Mouse (Mus musculus) neural tube, embryonic 11.5 days (tissue): Measurements from ENCODE around the gene Klf16. TPM values are rescaled to one million over a fixed set of nuclear protein-coding genes. Genes with fewer than 3 reads are reported as not detected.

Source experiments
- ATAC-seq: fragments of 200-750 bp; cut with Nextera tagmentation; 2 replicates; pipeline ENCODE4 v1.8.0; 2017; ENCODE audit warnings: moderate number of reproducible peaks, mild to moderate bottlenecking, moderate TSS enrichment, moderate library complexity; ENCODE audit not compliant: insufficient read depth, low FRiP score, low TSS enrichment
- DNase-seq: peaks from one replicate; pipeline ENCODE4 v3.0.0-alpha.2; 2015; ENCODE audit warnings: low spot score
- H3K27ac ChIP-seq: fragments of 300-500 bp; sonication (generic); 2 replicates; pipeline ENCODE4 v1.5.1; 2014; ENCODE audit warnings: low read depth, mild to moderate bottlenecking, low read length
- H3K27me3 ChIP-seq: fragments of 300-500 bp; sonication (generic); 2 replicates; pipeline ENCODE4 v1.6.1; 2014; ENCODE audit warnings: mild to moderate bottlenecking, low read length, mixed read lengths; ENCODE audit not compliant: control insufficient read depth, insufficient read depth
- H3K36me3 ChIP-seq: fragments of 300-500 bp; sonication (generic); 2 replicates; pipeline ENCODE4 v1.6.1; 2014; ENCODE audit warnings: mild to moderate bottlenecking, low read length, moderate library complexity, mixed read lengths; ENCODE audit not compliant: control insufficient read depth, insufficient read depth
- H3K4me1 ChIP-seq: fragments of 300-500 bp; sonication (generic); 2 replicates; pipeline ENCODE4 v1.6.1; 2014; ENCODE audit warnings: low read length, mixed read lengths; ENCODE audit not compliant: control insufficient read depth, insufficient read depth
- H3K4me2 ChIP-seq: fragments of 300-500 bp; sonication (generic); 2 replicates; pipeline ENCODE4 v1.6.1; 2014; ENCODE audit warnings: low read depth, mild to moderate bottlenecking, moderate library complexity
- H3K4me3 ChIP-seq: fragments of 300-500 bp; sonication (generic); 2 replicates; pipeline ENCODE4 v1.5.1; 2014; ENCODE audit warnings: low read depth, low read length
- H3K9ac ChIP-seq: fragments of 300-500 bp; sonication (generic); 2 replicates; pipeline ENCODE4 v1.6.1; 2014; ENCODE audit warnings: mild to moderate bottlenecking, low read length
- H3K9me3 ChIP-seq: fragments of 300-500 bp; sonication (generic); 2 replicates; pipeline ENCODE4 v1.6.1; 2016; ENCODE audit warnings: low read length; ENCODE audit not compliant: control insufficient read depth
- WGBS: fragments of 180-500 bp; shearing (Covaris S2); extraction: QIAGEN DNeasy Blood & Tissue Kit; methylation state at CpG from one replicate; pipeline ENCODE4 v1.1.7; 2014; 5-methylcytosine and 5-hydroxymethylcytosine counted together
- polyA plus RNA-seq: library from polyadenylated mRNA; unstranded; fragments of >200 nt; fragmentation: Nextera tagmentation; extraction: Ambion mirVana; gene quantifications from 2 replicates; pipeline ENCODE4 v1.2.1, GENCODE M21; 2014

The Klf16 gene
- polyA plus RNA-seq, 1 experiment from 2014 or later = 5.5 TPM

DNA sequence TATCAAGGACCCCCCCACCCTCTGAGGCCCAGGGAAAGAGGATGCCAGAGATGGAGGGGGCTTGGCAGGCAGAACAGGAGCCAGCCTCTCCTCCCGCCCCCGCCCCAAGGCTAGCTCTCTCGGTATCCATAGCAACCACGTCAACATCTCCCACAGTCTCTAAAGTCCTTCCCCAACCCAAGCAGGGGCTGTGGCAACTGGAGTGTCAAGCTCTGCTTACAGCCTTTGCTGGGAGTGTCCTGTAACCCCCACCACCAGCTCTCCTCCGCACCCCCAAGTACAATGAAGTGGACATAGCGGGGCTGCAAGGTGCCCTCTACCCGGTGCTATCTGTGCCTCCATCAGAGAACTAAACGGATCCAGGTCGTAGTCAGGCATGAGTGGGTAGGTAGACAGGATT, 3.2 kb downstream of the Klf16 start:
- H3K4me3 ChIP-seq = no peak overlapping the region
- H3K27me3 ChIP-seq = no peaks in the 10 kb centered on the region
- WGBS = 68% methylated on average over 9 of the region's 9 CpGs
- peaks cover 28% of the 10 kb centered on the region for H3K4me1 ChIP-seq
- no peak overlapping the region; the same call in 1 of the 2 replicates for H3K9ac ChIP-seq
- H3K4me2 ChIP-seq = no peak overlapping the region
- DNase-seq = no peak
- ATAC-seq = no peak
- H3K36me3 ChIP-seq = no peaks in the 10 kb centered on the region
- H3K9me3 ChIP-seq = no peaks in the 10 kb centered on the region
- H3K27ac ChIP-seq = no peak overlapping the region

DNA sequence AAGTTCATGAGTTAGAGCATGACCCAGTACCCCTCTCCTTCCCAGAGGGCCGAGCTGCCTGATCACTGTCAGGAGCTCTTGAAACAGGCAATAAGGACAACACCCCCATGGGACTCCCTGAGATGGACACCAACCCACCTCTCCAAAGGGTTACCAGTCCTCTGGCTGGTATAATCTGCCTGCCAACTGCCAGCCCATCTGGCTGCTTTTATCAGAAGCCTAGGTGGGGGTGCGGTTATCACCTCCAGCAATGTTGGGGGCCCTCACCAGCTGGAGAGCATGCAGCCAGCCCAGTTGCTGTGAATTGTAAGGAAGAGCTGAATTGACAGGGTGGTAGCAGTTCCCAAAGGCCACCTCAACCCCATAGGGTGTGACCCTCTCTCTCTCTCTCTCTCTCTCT, 4.6 kb downstream of the Klf16 start:
- Histone ChIP-seq H3K4me2 (no peak overlapping the region), H3K27me3 (no peaks in the 10 kb centered on the region), H3K27ac (no peak overlapping the region), H3K4me3 (no peak overlapping the region), H3K9ac (no peak overlapping the region), H3K36me3 (no peaks in the 10 kb centered on the region), H3K9me3 (no peaks in the 10 kb centered on the region), H3K4me1 (peaks cover 28% of the 10 kb centered on the region)
- WGBS = 84% methylated on average over 2 of the region's 2 CpGs
- no peak for DNase-seq
- no peak for ATAC-seq

DNA sequence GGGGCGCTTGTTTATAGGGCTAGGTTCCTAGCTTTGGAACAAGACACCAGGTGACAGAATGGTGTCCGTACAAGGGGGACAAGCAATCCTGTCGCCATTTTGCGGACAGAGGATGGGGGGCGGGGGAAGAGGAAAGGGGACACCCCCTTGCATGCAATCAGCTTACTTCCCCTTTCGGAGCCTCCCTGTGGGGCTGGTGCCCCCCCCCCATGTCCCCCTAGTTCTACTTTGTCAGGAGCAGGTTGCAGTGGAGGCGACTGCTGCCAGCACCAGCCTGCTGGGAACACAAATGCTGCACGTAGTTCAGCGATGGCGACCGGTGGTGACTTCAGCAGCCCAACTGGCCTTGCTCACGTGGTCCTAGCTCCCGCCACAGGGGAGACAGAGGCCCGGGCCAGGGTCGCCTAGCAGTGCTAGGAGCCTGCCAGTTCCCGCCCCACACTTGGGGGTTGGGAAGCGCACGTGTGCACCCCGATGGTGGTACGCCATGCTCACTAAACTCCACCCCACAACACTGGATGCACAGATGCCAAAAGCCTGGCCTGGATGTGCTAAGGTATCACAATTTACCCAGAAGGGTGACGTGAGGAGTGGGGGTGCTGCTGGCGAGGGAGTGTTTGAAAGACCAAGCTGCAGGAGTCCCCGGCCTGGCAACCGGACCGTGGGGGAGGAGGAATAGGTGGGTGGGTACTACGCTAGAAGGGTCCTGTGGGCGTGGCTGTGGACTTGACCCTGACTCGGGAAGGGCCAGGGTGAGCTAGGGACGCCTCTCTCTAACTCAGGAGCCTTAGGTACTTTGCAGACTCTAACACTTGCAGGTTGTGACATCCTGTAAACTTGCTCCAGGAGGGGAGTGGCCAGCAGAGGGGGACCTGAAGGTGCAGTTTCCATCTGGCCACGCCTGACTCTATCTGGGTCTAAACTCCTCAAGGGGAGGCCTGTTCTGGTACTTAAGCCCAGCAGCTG, 6.0 kb downstream of the Klf16 start:
- WGBS = 18% methylated on average over 29 of the region's 30 CpGs
- H3K27me3 ChIP-seq = no peaks in the 10 kb centered on the region
- H3K9ac ChIP-seq = peak overlapping the region; percentile 49
- no peak overlapping the region for H3K27ac ChIP-seq
- peaks cover 32% of the 10 kb centered on the region for H3K4me1 ChIP-seq
- DNase-seq (peak; percentile 48), ATAC-seq (no peak)
- peak overlapping the region; percentile 40 for H3K4me2 ChIP-seq
- peak overlapping the region; percentile 4; the same call in 1 of the 2 replicates for H3K4me3 ChIP-seq
- H3K9me3 ChIP-seq = no peaks in the 10 kb centered on the region
- no peaks in the 10 kb centered on the region for H3K36me3 ChIP-seq

- 90% methylated on average over 10 of the region's 10 CpGs for WGBS
- Histone ChIP-seq H3K4me1 (peaks cover 25% of the 10 kb centered on the region), H3K36me3 (no peaks in the 10 kb centered on the region), H3K9me3 (no peaks in the 10 kb centered on the region), H3K4me3 (no peak overlapping the region), H3K27ac (no peak overlapping the region), H3K27me3 (no peaks in the 10 kb centered on the region), H3K4me2 (no peak overlapping the region), H3K9ac (peak overlapping the region; percentile 49; the same call in 1 of the 2 replicates)
- ATAC-seq = no peak
- DNase-seq = no peak
Observed at GRCm38 (mm10) chr10:80570419-80570818, 6.7 kb downstream of the Klf16 start.

DNA sequence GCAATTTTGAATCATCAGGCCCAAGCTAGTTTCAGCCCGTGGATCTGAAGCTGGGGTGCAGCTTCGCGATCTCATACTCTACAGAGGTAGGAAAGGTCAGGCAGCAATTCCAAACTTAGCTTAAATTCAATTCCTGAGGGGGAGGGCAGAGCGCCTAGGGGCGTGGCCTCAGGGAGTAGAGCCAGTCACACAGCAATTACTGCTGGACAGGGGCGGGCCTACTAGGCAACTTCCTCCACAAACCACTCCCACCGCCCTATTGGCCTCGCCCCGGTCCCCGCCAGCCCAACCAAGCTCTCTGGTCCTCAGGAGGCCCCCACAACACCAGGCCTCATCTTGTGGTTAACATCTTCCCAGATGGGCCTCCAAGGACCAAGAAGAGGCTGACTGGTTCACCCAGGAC, 7.5 kb downstream of the Klf16 start:
- WGBS = 30% methylated on average over 10 of the region's 10 CpGs
- no peak overlapping the region for H3K4me3 ChIP-seq

DNA sequence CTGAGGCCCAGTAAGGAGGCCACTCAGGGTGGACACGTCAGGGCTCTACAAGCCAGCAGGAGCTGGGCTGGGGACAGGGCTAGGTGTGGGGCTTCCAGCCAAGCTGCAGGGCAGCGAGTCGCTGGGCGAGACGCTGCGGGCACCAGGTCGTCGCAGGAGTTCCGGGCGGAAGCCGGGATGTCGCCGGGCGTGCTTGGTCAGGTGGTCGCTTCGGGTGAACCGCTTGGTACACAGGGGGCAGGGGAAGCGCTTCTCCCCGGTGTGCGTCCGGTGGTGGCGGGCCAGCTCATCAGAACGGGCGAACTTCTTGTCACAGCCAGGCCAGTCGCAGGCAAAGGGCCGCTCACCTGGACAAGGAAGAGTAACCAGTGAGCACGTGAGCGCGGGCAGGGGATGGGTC, 8.2 kb downstream of the Klf16 start:
- H3K9ac ChIP-seq = no peak overlapping the region
- 87% methylated on average over 29 of the region's 29 CpGs for WGBS
- no peaks in the 10 kb centered on the region for H3K9me3 ChIP-seq
- peaks cover 25% of the 10 kb centered on the region for H3K4me1 ChIP-seq
- no peaks in the 10 kb centered on the region for H3K27me3 ChIP-seq
- H3K36me3 ChIP-seq = no peaks in the 10 kb centered on the region
- no peak for DNase-seq
- ATAC-seq = no peak
- H3K4me3 ChIP-seq = no peak overlapping the region
- no peak overlapping the region for H3K4me2 ChIP-seq
- H3K27ac ChIP-seq = no peak overlapping the region

More for the DNA sequence above, 7.5 kb downstream of the Klf16 start:
- H3K27ac ChIP-seq = no peak overlapping the region
- no peaks in the 10 kb centered on the region for H3K27me3 ChIP-seq
- DNase-seq (peak; percentile 40), ATAC-seq (no peak)
- H3K9me3 ChIP-seq = no peaks in the 10 kb centered on the region
- H3K9ac ChIP-seq = no peak overlapping the region
- H3K36me3 ChIP-seq = no peaks in the 10 kb centered on the region
- H3K4me2 ChIP-seq = no peak overlapping the region
- peaks cover 25% of the 10 kb centered on the region for H3K4me1 ChIP-seq

GRCm38 (mm10) chr10:80566375-80567092, 10.6 kb downstream of the Klf16 start:
- Histone ChIP-seq H3K4me3 (no peak overlapping the region), H3K4me1 (peaks cover 20% of the 10 kb centered on the region), H3K36me3 (no peaks in the 10 kb centered on the region), H3K9me3 (no peaks in the 10 kb centered on the region), H3K27me3 (no peaks in the 10 kb centered on the region), H3K27ac (peak overlapping the region; percentile 70), H3K4me2 (peak overlapping the region; percentile 10), H3K9ac (no peak overlapping the region)
- 25% methylated on average over 17 of the region's 17 CpGs for WGBS
- ATAC-seq = peak; percentile 59
- peak; percentile 88 for DNase-seq

DNA sequence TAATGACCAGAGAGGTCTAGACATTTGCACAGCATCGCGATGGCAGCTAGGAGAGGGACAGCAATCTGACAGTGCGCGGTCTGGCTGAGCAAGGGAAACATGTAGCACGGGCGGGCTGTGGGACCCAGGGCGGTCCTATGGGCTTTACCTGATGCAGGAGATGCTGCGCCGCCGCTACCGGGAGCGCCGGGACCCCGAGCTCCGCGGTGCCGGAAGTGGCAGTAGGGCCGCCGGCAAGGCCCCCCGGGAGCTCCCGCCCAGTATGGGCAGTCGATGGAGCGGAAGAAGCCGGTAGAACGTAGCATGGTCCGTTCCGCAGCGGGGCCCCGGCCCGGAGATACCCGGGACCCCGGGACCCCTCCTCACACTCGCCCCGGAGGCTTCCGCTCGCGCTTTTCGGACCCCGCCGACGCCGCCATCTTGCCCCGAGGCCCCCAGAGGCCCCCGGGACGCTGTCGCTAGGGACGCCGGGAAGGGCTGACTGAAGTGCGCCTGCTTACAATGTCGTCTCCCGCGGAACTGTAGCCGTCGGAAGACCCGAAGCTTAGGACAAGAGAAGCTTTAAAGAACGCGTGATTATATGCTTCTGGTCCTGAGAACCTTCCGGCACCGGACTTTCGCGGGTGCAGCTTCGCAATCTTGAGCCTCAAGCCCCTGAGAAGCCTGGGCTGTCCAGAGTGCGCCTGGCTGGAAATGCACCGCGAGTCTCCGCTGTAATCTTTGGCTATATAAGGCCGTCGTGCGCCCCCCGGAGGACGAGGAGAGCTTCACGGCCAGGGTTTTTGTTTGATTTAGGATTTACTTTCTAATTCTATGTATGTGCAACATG, 15.8 kb downstream of the Klf16 start, which contains the start of gene Rexo1:
Rexo1 (minus strand) TSS at position 445 of the 829 bp plus-strand sequence.
- H3K4me3 ChIP-seq = peak within 1 kb of the TSS; percentile 83
- no peaks in the 10 kb centered on the region for H3K36me3 ChIP-seq
- H3K4me2 ChIP-seq = peak within 1 kb of the TSS; percentile 85
- peak within 1 kb of the TSS; percentile 91 for H3K9ac ChIP-seq
- WGBS = under 1% methylated on average over 69 of the region's 72 CpGs
- no peaks in the 10 kb centered on the region for H3K9me3 ChIP-seq
- no peaks in the 10 kb centered on the region for H3K27me3 ChIP-seq
- peaks cover 7% of the 10 kb centered on the region for H3K4me1 ChIP-seq
- H3K27ac ChIP-seq = peak within 1 kb of the TSS; percentile 39
- DNase-seq (peak; percentile 96), ATAC-seq (peak; percentile 76)
